Mouse (Mus musculus): ENCODE results near the gene Pard3.

Pard3 gene

DNA sequence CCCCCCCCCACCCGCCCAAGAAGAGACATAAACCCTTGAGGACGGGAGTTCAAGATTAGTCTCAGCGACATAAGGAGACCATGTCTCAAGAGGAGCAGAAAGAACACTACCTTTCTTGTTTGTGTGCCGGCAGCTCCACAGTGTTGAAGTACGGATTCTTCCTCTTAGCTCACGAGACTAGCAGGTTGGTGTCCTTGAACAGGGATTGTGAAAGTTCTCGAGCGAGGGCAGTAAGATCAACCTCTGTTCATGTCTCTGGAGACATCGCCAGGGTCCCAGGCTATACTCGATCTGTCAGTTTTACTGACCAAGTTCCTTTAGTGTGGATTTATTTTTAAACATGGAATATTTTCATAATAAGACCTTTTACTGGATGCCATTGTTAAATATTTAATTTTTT, 224.1 kb downstream of the Pard3 start:
- DNase-seq (ENCODE audit: low spot score): no peak

- DNase-seq (ENCODE audit: low spot score): no peak
Measured at GRCm38 (mm10) chr8:127292307-127292706, 228.6 kb downstream of the Pard3 start.

GRCm38 (mm10) chr8:127293025-127293729, 229.5 kb downstream of the Pard3 start:
- DNase-seq (ENCODE audit: low spot score): no peak

DNA sequence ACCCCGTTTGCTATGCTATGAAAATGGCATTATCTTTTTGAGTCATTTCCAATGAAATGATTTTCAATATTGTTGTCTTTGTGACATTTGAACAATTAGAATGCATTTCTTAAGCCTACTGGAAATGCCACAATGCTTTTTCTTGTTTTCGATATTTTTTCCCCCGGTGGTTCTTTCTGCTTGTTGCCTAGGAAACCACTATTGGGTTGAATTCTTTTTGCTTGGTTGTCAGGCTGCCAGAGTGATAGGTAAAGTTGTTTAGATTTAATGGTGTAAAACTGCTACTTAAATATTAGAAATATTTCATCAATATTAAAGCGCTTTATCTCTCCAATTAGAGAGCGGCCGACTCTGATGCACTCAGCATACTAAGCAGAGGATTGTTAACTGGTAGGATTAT, 230.4 kb downstream of the Pard3 start:
- DNase-seq (ENCODE audit: low spot score): no peak

DNA sequence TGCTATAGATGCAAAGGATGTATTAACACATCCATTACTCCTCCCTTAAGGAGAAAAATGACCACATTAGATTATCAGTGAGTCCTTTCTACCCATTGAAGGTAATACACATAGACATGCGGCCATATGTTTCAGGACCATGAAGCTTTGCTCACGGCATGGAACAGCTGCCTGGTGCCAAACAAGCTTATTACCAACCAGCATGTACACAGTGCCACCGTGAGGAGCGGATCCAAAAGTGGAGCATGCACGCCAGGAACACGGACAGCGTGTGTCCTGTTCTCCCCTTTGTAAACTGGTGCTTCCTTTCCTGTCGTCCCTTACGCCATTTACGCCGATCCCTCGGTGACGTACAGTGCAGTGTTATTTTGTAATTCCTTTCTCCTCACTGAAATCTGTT, 232.2 kb downstream of the Pard3 start:
- no peak for DNase-seq (ENCODE audit: low spot score)

- DNase-seq (ENCODE audit: low spot score): no peak
Measured at GRCm38 (mm10) chr8:127300493-127300892, 236.8 kb downstream of the Pard3 start.

- no peak for DNase-seq (ENCODE audit: low spot score)
Measured at GRCm38 (mm10) chr8:127302847-127303445, 239.3 kb downstream of the Pard3 start.

DNA sequence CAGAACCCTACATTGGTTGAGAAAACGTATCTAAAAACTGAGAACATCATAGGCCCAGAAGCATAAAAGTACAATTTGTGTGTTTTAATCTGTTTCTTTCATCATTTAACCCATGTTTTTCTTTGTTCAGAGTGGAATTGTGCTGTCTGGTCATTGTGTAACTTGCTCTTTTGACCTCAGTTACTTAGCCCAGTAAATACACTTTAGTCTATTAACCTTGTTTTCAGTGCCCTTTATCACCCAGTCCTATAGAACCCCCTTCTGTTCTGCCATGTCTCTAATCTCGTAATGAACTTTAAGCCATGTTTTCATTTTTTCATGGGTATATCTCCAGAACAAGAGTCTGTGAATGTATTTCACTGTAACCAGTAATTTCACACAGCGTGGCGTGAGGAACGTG, 243.3 kb downstream of the Pard3 start:
- DNase-seq (ENCODE audit: low spot score): no peak

DNA sequence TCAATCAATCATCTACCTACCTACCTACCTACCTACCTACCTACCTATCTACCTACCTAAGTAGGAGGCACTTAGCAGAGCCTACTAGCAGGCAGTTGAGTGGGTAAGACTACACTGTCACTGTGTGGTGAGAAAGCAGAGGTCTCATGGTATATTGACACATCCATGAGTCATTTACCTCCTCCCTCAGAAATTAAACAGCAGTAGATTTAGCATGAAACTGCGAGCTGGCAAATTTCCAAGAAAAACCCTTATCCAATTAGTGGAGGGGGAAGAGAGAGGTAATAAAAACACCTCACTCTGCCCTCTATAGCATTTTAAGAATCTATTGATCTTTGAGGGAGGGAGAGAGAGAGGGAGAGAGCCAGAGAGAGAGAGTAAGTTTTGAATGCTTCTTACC, 245.7 kb downstream of the Pard3 start:
- DNase-seq (ENCODE audit: low spot score): no peak

GRCm38 (mm10) chr8:127315811-127316210, 252.1 kb downstream of the Pard3 start:
- DNase-seq (ENCODE audit: low spot score): no peak

DNA sequence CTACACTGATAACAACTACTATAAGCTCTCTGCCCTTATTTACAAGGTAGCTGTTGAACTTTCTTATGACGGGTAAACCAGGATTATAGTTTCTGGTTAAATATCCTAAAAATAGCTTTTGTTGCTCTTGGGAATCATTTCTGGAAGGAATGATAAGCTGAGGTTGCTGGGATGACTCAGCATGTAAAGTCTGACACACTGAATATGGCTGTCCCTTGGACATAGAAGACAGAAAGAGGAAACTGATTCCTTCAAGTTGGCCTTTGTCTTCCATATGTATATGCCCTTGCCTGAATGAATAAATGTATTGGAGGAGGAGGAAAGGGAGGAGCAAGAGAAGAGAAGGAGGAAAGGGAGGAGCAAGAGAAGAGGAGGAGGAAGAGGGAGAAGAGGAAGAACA, 254.2 kb downstream of the Pard3 start:
- no peak for DNase-seq (ENCODE audit: low spot score)

GRCm38 (mm10) chr8:127318377-127319159, 254.9 kb downstream of the Pard3 start:
- DNase-seq (ENCODE audit: low spot score): no peak

GRCm38 (mm10) chr8:127320930-127321329, 257.2 kb downstream of the Pard3 start:
- DNase-seq (ENCODE audit: low spot score): no peak

DNA sequence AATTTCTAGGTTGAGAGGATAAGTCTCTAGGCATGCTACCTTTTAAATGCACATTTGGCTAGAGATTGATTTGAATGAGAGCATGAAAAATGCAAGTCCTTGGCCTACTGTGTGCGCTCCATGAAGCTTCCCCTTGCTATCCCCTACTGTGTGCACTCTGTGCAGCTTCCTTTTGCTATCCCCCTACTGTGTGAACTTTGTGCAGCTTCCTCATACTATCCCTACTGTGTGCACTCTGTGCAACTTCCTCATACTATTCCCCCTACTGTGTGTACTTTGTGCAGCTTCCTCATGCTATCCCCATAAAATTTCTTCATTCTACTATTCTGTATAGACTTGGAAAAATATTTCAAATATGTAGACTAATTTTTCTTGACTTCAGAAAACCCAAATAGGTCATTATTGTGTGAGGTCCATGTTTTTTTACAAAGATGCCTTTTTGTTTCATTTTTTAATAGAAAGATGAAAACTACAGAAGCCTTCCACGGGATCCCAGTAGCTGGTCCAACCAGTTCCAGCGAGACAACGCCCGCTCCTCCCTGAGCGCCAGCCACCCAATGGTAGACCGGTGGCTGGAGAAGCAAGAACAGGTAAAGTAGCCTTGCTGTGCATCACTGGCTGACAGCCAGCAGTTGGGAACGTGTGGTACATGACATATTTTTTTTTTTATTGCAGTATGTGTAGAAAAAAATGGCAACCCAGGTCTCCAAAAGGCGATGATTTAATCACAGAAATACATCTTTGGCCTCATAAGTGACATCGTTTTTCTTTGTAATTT, 260.1 kb downstream of the Pard3 start:
- no peak for DNase-seq (ENCODE audit: low spot score)

DNA sequence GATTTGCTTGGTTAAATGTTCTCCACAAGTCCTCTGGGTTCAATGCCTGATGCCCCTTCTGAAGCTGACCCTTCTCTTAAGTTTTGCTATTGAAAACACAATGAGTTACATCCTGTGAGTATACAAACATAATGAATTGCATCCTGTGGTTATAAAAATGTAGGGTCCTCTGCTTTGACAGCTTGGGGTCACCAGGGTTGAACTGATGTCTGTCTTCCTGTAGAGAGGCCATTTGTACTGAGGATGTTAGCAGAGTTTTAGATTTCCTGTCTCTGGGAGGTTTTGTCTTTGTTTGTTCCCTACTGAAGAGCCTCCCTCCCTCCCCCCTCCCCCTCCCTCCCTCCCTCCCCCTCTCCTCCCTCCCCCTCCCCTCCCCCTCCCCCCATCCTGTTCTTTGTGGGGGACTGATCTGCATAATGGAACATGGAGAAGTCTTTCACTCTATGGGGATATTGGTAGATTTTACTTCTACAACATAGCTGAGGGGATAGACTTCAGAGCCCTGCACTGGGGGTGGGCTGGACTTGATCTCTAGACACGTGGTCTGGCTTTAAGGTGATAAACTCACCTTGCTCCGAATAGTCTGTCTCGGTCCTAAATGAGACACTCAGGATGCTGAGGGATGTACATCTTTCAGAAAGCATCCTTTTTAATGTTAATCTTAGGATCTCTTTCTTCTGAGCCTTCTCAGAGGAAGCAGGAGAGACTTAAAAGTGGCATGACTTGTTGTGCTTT, 261.3 kb downstream of the Pard3 start:
- no peak for DNase-seq (ENCODE audit: low spot score)

GRCm38 (mm10) chr8:127325749-127326148, 262.1 kb downstream of the Pard3 start:
- no peak for DNase-seq (ENCODE audit: low spot score)

- DNase-seq (ENCODE audit: low spot score): no peak
Measured at GRCm38 (mm10) chr8:127330258-127331187, 266.8 kb downstream of the Pard3 start.

GRCm38 (mm10) chr8:127331751-127332150, 268.1 kb downstream of the Pard3 start:
- no peak for DNase-seq (ENCODE audit: low spot score)

- no peak for DNase-seq (ENCODE audit: low spot score)
Measured at GRCm38 (mm10) chr8:127335216-127335615, 271.5 kb downstream of the Pard3 start.

DNA sequence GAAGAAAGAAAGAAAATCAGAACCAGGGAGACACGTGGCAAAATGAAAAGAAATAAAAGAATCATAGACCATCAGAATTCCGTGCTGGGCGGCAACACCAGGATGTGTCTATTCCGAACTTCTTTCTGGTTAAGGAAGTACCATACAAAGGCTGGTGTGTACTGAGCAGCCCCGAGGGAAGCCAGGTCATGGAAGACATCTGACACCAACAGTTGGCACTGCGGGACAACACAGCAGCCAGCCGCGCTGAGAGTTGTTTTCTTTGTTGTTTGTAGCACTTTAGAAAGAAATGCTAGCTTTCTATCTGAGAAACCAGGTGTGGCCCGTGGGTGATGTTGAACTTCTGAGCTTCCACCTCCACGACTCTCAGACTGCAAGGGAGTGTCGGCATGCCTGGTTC, 274.5 kb downstream of the Pard3 start:
- DNase-seq (ENCODE audit: low spot score): no peak

- no peak for DNase-seq (ENCODE audit: low spot score)
Measured at GRCm38 (mm10) chr8:127341046-127341445, 277.4 kb downstream of the Pard3 start.

Data from left cerebral cortex, adult 11 months (tissue).